Mouse (Mus musculus) midbrain, embryonic 10.5 days (tissue): ENCODE results near the gene Cdc42ep2. TPM values are rescaled to one million over a fixed set of nuclear protein-coding genes. Genes with fewer than 3 reads are reported as not detected.
A peak's percentile ranks its signal among the peaks of the same experiment; 100 is the strongest.

Source experiments
- DNase-seq: peaks from one replicate; pipeline ENCODE4 v3.0.0-alpha.2; 2017; ENCODE audit warnings: low spot score
- H3K27ac ChIP-seq: fragments of 300-500 bp; sonication (generic); replicated peaks from 2 replicates; pipeline ENCODE4 v1.5.1; 2016; ENCODE audit warnings: mild to moderate bottlenecking
- H3K27me3 ChIP-seq: fragments of 300-500 bp; sonication (generic); 2 replicates; pipeline ENCODE4 v1.6.1; 2016; ENCODE audit warnings: low read depth, mild to moderate bottlenecking; ENCODE audit not compliant: poor library complexity, severe bottlenecking
- H3K36me3 ChIP-seq: fragments of 300-500 bp; sonication (generic); 2 replicates; pipeline ENCODE4 v1.6.1; 2016; ENCODE audit warnings: mild to moderate bottlenecking, moderate library complexity
- H3K4me1 ChIP-seq: fragments of 300-500 bp; sonication (generic); 2 replicates; pipeline ENCODE4 v1.6.1; 2016
- H3K4me3 ChIP-seq: fragments of 300-500 bp; sonication (generic); 2 replicates; pipeline ENCODE4 v1.5.1; 2016; ENCODE audit warnings: mild to moderate bottlenecking, moderate library complexity
- H3K9me3 ChIP-seq: fragments of 300-500 bp; sonication (generic); replicated peaks from 2 replicates; pipeline ENCODE4 v1.6.1; 2016; ENCODE audit warnings: mild to moderate bottlenecking
- WGBS: fragments of 180-500 bp; shearing (Covaris S2); methylation state at CpG from one replicate; pipeline ENCODE4 v1.1.7; 2016; 5-methylcytosine and 5-hydroxymethylcytosine counted together
- polyA plus RNA-seq: library from polyadenylated mRNA; unstranded; fragments of >200 nt; fragmentation: Nextera tagmentation; extraction: Ambion mirVana; gene quantifications from 2 replicates; pipeline ENCODE4 v1.2.1, GENCODE M21; 2016

Gene Cdc42ep2
- polyA plus RNA-seq, 1 experiment from 2014 or later: 1.8 TPM

GRCm38 (mm10) chr19:5938516-5938915 is 13.9 kb upstream of the Cdc42ep2 start:
- H3K4me1 ChIP-seq: peaks cover 30% of the 10 kb centered on the region
- no peak for DNase-seq
- 87% methylated on average over 6 of the region's 6 CpGs for WGBS
- H3K27me3 ChIP-seq: no peaks in the 10 kb centered on the region
- H3K27ac ChIP-seq: no peak overlapping the region
- no peaks in the 10 kb centered on the region for H3K9me3 ChIP-seq
- peaks cover 47% of the 10 kb centered on the region for H3K36me3 ChIP-seq
- no peak overlapping the region for H3K4me3 ChIP-seq

- Histone ChIP-seq H3K27me3 (no peaks in the 10 kb centered on the region), H3K36me3 (peaks cover 41% of the 10 kb centered on the region), H3K4me1 (peaks cover 30% of the 10 kb centered on the region), H3K9me3 (no peaks in the 10 kb centered on the region), H3K4me3 (peak overlapping the region; percentile 36), H3K27ac (peak overlapping the region; percentile 57)
- 29% methylated on average over 14 of the region's 14 CpGs for WGBS
- peak; percentile 43 for DNase-seq
Measured at GRCm38 (mm10) chr19:5937836-5938406, 13.3 kb upstream of the Cdc42ep2 start.

GRCm38 (mm10) chr19:5937095-5937835 is 12.6 kb upstream of the Cdc42ep2 start:
- H3K9me3 ChIP-seq: no peaks in the 10 kb centered on the region
- 0 out of 2 replicates have a peak overlapping the region, but pooled peaks have one; percentile 36 for H3K4me3 ChIP-seq
- 74% methylated on average over 21 of the region's 21 CpGs for WGBS
- no peaks in the 10 kb centered on the region for H3K27me3 ChIP-seq
- no peak for DNase-seq
- peak overlapping the region; percentile 57 for H3K27ac ChIP-seq
- H3K36me3 ChIP-seq: peaks cover 35% of the 10 kb centered on the region
- H3K4me1 ChIP-seq: peaks cover 30% of the 10 kb centered on the region

- Histone ChIP-seq H3K4me1 (peaks cover 30% of the 10 kb centered on the region), H3K36me3 (peaks cover 21% of the 10 kb centered on the region), H3K27ac (no peak overlapping the region), H3K9me3 (no peaks in the 10 kb centered on the region), H3K27me3 (no peaks in the 10 kb centered on the region), H3K4me3 (no peak overlapping the region)
- 79% methylated on average over 5 of the region's 5 CpGs for WGBS
- DNase-seq: no peak
Measured at GRCm38 (mm10) chr19:5935691-5936090, 11.1 kb upstream of the Cdc42ep2 start.

- peaks cover 17% of the 10 kb centered on the region for H3K36me3 ChIP-seq
- peaks cover 30% of the 10 kb centered on the region for H3K4me1 ChIP-seq
- no peaks in the 10 kb centered on the region for H3K9me3 ChIP-seq
- no peak for DNase-seq
- no peaks in the 10 kb centered on the region for H3K27me3 ChIP-seq
- H3K27ac ChIP-seq: 0 out of 2 replicates have a peak overlapping the region, but pooled peaks have one; percentile 24
- 68% methylated on average over 3 of the region's 3 CpGs for WGBS
- peak overlapping the region; percentile 8; the same call in 1 of the 2 replicates for H3K4me3 ChIP-seq
Measured at GRCm38 (mm10) chr19:5935266-5935665, 10.7 kb upstream of the Cdc42ep2 start.

- no peak overlapping the region for H3K4me3 ChIP-seq
- H3K36me3 ChIP-seq: no peaks in the 10 kb centered on the region
- no peak for DNase-seq
- 81% methylated on average over 14 of the region's 14 CpGs for WGBS
- H3K27me3 ChIP-seq: peaks cover 17% of the 10 kb centered on the region
- H3K9me3 ChIP-seq: no peaks in the 10 kb centered on the region
- H3K27ac ChIP-seq: no peak overlapping the region
- H3K4me1 ChIP-seq: peaks cover 8% of the 10 kb centered on the region
Measured at GRCm38 (mm10) chr19:5929634-5930596, 5.3 kb upstream of the Cdc42ep2 start.

GRCm38 (mm10) chr19:5928546-5928945 is 3.9 kb upstream of the Cdc42ep2 start:
- no peaks in the 10 kb centered on the region for H3K9me3 ChIP-seq
- H3K27me3 ChIP-seq: peaks cover 19% of the 10 kb centered on the region
- DNase-seq: no peak
- peaks cover 21% of the 10 kb centered on the region for H3K4me1 ChIP-seq
- no peak overlapping the region for H3K4me3 ChIP-seq
- 68% methylated on average over 3 of the region's 3 CpGs for WGBS
- no peaks in the 10 kb centered on the region for H3K36me3 ChIP-seq
- no peak overlapping the region for H3K27ac ChIP-seq

- no peaks in the 10 kb centered on the region for H3K9me3 ChIP-seq
- no peaks in the 10 kb centered on the region for H3K36me3 ChIP-seq
- H3K4me3 ChIP-seq: no peak overlapping the region
- H3K27ac ChIP-seq: no peak overlapping the region
- H3K4me1 ChIP-seq: peaks cover 23% of the 10 kb centered on the region
- H3K27me3 ChIP-seq: peaks cover 21% of the 10 kb centered on the region
- DNase-seq: no peak
- WGBS: 86% methylated on average over 6 of the region's 6 CpGs
Measured at GRCm38 (mm10) chr19:5928104-5928503, 3.5 kb upstream of the Cdc42ep2 start.

GRCm38 (mm10) chr19:5927532-5927931 is 2.9 kb upstream of the Cdc42ep2 start:
- DNase-seq: no peak
- peaks cover 23% of the 10 kb centered on the region for H3K4me1 ChIP-seq
- H3K9me3 ChIP-seq: no peaks in the 10 kb centered on the region
- peaks cover 27% of the 10 kb centered on the region for H3K27me3 ChIP-seq
- no peaks in the 10 kb centered on the region for H3K36me3 ChIP-seq
- H3K4me3 ChIP-seq: no peak overlapping the region
- 75% methylated on average over 8 of the region's 8 CpGs for WGBS
- H3K27ac ChIP-seq: no peak overlapping the region

- DNase-seq: no peak
- no peaks in the 10 kb centered on the region for H3K36me3 ChIP-seq
Measured at GRCm38 (mm10) chr19:5927026-5927425, 2.4 kb upstream of the Cdc42ep2 start.

GRCm38 (mm10) chr19:5925311-5925855 is 767 bp upstream of the Cdc42ep2 start:
- Histone ChIP-seq H3K36me3 (no peaks in the 10 kb centered on the region), H3K27ac (no peak overlapping the region), H3K9me3 (no peaks in the 10 kb centered on the region), H3K4me1 (peaks cover 32% of the 10 kb centered on the region), H3K4me3 (peak overlapping the region; percentile 54), H3K27me3 (peaks cover 32% of the 10 kb centered on the region)
- DNase-seq: no peak
- WGBS: 38% methylated on average over 11 of the region's 11 CpGs

More at GRCm38 (mm10) chr19:5927026-5927425, 2.4 kb upstream of the Cdc42ep2 start:
- WGBS: 85% methylated on average over 11 of the region's 11 CpGs
- H3K27ac ChIP-seq: no peak overlapping the region
- peaks cover 32% of the 10 kb centered on the region for H3K27me3 ChIP-seq
- H3K9me3 ChIP-seq: no peaks in the 10 kb centered on the region
- H3K4me3 ChIP-seq: no peak overlapping the region
- H3K4me1 ChIP-seq: peaks cover 23% of the 10 kb centered on the region

GRCm38 (mm10) chr19:5923990-5924712 is 465 bp downstream of the Cdc42ep2 start:
- Histone ChIP-seq H3K27ac (peak overlapping the region; percentile 62), H3K4me1 (peaks cover 32% of the 10 kb centered on the region), H3K27me3 (peaks cover 32% of the 10 kb centered on the region), H3K9me3 (no peaks in the 10 kb centered on the region), H3K36me3 (no peaks in the 10 kb centered on the region), H3K4me3 (peak overlapping the region; percentile 54)
- WGBS: under 1% methylated on average over 38 of the region's 38 CpGs
- DNase-seq: peak; percentile 91
